Mouse (Mus musculus) retina, embryonic 14.5 days (tissue): ENCODE measurements at regions not wholly inside any gene's neighbourhood (a gene's known extent, or its start where the extent isn't known, plus 50 kb on each side); places are given as distances from the start of the nearest gene placed in this dataset.

Experiments used
- DNase-seq: peaks from one replicate; pipeline ENCODE4 v3.0.0-alpha.2; 2015; ENCODE audit warnings: low spot score

GRCm38 (mm10) chr15:24161974-24162373, 1251.6 kb downstream of the Basp1 start:
- DNase-seq: no peak

- DNase-seq: peak; percentile 27
Observed at GRCm38 (mm10) chr15:24157700-24158350, 1255.7 kb downstream of the Basp1 start.

GRCm38 (mm10) chr15:24154291-24154690, 1259.3 kb downstream of the Basp1 start:
- DNase-seq: no peak

GRCm38 (mm10) chr15:24124241-24124640, 1289.3 kb downstream of the Basp1 start:
- DNase-seq: no peak

GRCm38 (mm10) chr15:24086267-24086666, 1327.3 kb downstream of the Basp1 start:
- DNase-seq: no peak

- DNase-seq: no peak
Observed at GRCm38 (mm10) chr15:24053197-24053596, 1360.4 kb downstream of the Basp1 start.

- DNase-seq: peak; percentile 37
Observed at GRCm38 (mm10) chr15:24040847-24041246, 1372.7 kb downstream of the Basp1 start.

- no peak for DNase-seq
Observed at GRCm38 (mm10) chr15:24039174-24039573, 1374.4 kb downstream of the Basp1 start.

- peak; percentile 8 for DNase-seq
Observed at GRCm38 (mm10) chr15:24022137-24022536, 1391.4 kb downstream of the Basp1 start.

GRCm38 (mm10) chr15:24004711-24005110, 1408.9 kb downstream of the Basp1 start:
- no peak for DNase-seq

- DNase-seq: no peak
Observed at GRCm38 (mm10) chr15:23979506-23979905, 1430.7 kb downstream of the Cdh18 start.
